Mouse (Mus musculus) brain, embryonic 14.5 days (tissue): ENCODE data around the gene Gsg1l.

Source experiments
- CTCF ChIP-seq: fragments of 200-500 bp; IDR thresholded peaks from 2 replicates; pipeline ENCODE4 v1.5.1; 2012; ENCODE audit warnings: inconsistent platforms, mild to moderate bottlenecking, moderate library complexity, borderline replicate concordance; ENCODE audit not compliant: insufficient read depth, insufficient read length; ENCODE audit errors: extremely low read depth
- POLR2A ChIP-seq: fragments of 200-500 bp; IDR thresholded peaks from 2 replicates; pipeline ENCODE4 v1.6.1; 2012; ENCODE audit warnings: mild to moderate bottlenecking, inconsistent platforms, borderline replicate concordance; ENCODE audit not compliant: poor library complexity, insufficient read depth, insufficient read length, severe bottlenecking; ENCODE audit errors: extremely low read depth

GRCm38 (mm10) chr7:126070321-126070720, 11.9 kb downstream of the Gsg1l start:
- TF ChIP-seq CTCF, result 0 out of 2 replicates have a peak, but pooled peaks have one; percentile 9
- TF ChIP-seq POLR2A, result no peak
